Mouse (Mus musculus): Measurements from ENCODE around the gene Rnf148.

Rnf148 gene

GRCm38 (mm10) chr6:23655036-23655435, at the start of gene Rnf148:
Gene Rnf148 (minus strand): TSS chr6:23655136.
- no peak for DNase-seq

GRCm38 (mm10) chr6:23700879-23701278, 45.9 kb upstream of the Rnf148 start:
- no peak for DNase-seq

GRCm38 (mm10) chr6:23678172-23678571, 23.2 kb upstream of the Rnf148 start:
- DNase-seq, result no peak

- no peak for DNase-seq
Observed at GRCm38 (mm10) chr6:23650205-23650604, 4.7 kb downstream of the Rnf148 start, which contains the start of gene Rnf133. Gene Rnf133 (minus strand): TSS chr6:23650305.

GRCm38 (mm10) chr6:23648732-23649131, 6.2 kb downstream of the Rnf148 start:
- DNase-seq, result no peak

GRCm38 (mm10) chr6:23647627-23648247, 7.2 kb downstream of the Rnf148 start:
- no peak for DNase-seq

GRCm38 (mm10) chr6:23637081-23637480, 17.9 kb downstream of the Rnf148 start:
- no peak for DNase-seq

GRCm38 (mm10) chr6:23635208-23635607, 19.7 kb downstream of the Rnf148 start:
- no peak for DNase-seq

GRCm38 (mm10) chr6:23634016-23634415, 20.9 kb downstream of the Rnf148 start:
- no peak for DNase-seq

- DNase-seq, result peak; percentile 7
Observed at GRCm38 (mm10) chr6:23630465-23630864, 24.5 kb downstream of the Rnf148 start.
